Mouse (Mus musculus) cerebellum, adult 9-11 months (tissue): ENCODE data around the gene Cfap61.

Source experiments
- DNase-seq: peaks from one replicate; pipeline ENCODE4 v3.0.0; 2022

The Cfap61 gene

GRCm38 (mm10) chr2:146259787-146260560 lies 325.4 kb downstream of the Cfap61 start:
- DNase-seq, result no peak

- no peak for DNase-seq
Observed at GRCm38 (mm10) chr2:146261146-146261545, 326.6 kb downstream of the Cfap61 start.

GRCm38 (mm10) chr2:146262215-146262614 lies 327.6 kb downstream of the Cfap61 start:
- no peak for DNase-seq

- DNase-seq, result no peak
Observed at GRCm38 (mm10) chr2:146262966-146263365, 328.4 kb downstream of the Cfap61 start.
